Comparison of ENCODE assay signal across 29 mouse cellular contexts in the genomic region with DNA sequence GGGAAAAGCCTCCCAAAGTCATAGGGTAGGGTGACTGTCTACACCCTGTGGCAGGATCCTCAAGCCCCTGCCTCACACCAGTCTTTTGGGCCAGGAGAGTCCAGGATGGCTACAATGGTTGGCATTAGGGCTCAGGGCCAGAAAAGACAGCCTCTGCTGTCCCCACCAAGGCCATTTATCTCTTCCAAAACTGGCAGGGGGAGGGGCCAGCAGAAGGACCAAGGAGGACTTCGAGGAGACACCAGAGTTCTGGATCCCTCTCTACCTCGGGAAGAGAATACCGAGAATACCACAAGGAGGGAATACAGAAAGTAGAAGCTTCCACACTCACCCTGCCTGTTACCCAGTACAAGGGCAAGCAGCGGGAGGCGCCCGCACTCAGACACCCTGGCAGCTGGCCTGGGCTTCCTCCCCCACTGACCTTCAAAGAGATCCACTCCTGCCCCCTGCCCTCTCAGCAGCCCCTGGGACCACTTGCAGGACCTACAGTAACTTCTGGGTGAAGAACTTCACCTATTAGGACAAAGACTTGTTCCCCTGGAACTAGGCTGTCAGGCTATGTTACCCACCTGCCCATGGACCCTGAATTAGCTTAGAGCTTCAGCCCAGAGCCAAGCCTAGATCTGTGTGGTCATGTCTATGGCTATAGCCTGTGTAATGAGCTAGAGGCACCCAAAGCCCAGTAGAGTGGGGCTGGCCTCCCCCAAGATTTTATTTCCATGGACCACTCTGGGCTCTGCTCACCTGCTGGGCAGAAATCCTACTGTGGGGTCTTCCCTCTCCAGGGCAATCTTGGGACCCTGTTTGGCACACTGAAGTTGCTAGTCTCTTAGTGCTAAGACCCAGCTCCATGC. TPM values are rescaled to one million over a fixed set of nuclear protein-coding genes. Genes with fewer than 3 reads are reported as not detected.
A peak's percentile ranks its signal among the peaks of the same experiment; 100 is the strongest.
DNase-seq lines count a peak whose midpoint lies in the region; ATAC-seq and TF ChIP-seq lines count a peak whose summit lies in the region.
"Had no signal": no experiment of that assay in that cellular context is flagged by ENCODE, and none has a peak within 500 bp of the region (broad histone marks: within the 10 kb centered on the region; RNA-seq: fewer than 3 reads in every experiment).

No protein-coding gene starts in this region.

- DNase-seq in adrenal gland, postnatal 14 days, result peak; percentile 55
- no peak for DNase-seq in adrenal gland, postnatal 4 days (ENCODE audit: low spot score in 2 of 2)
- DNase-seq in heart, postnatal 10 days, result peak; percentile 22 to 33
- no peak for DNase-seq in heart, adult 8-10 months (ENCODE audit: low spot score)
- peak; percentile 77 for DNase-seq in midbrain, embryonic 11.5 days (ENCODE audit: low spot score, missing footprints)
- no peak for DNase-seq in midbrain, postnatal 0 days (ENCODE audit: low spot score)
- no peak for DNase-seq in spleen, postnatal 14 days (ENCODE audit: low spot score in 2 of 2)
- DNase-seq: adrenal gland, postnatal 25 days; cerebellum, adult 18-20 months; cerebellum, postnatal 25 days; gastrocnemius, adult 2 months; gastrocnemius, postnatal 36 days; kidney, adult 2 months; kidney, postnatal 36 days; thymus, adult 2 months had no signal

- H3K4me1 ChIP-seq in midbrain, embryonic 11.5 days (ENCODE audit: control insufficient read depth, insufficient read depth, low read length), result peaks cover 29% of the 10 kb centered on the region
- H3K4me1 ChIP-seq in midbrain, postnatal 0 days (ENCODE audit: insufficient read depth, low read length), result peaks cover 18% of the 10 kb centered on the region; the same call in 1 of the 2 replicates
- H3K4me1 ChIP-seq in limb, embryonic 15.5 days, result peaks cover 87% of the 10 kb centered on the region

- no peak for ATAC-seq in midbrain, embryonic 11.5 days (ENCODE audit: low FRiP score)
- ATAC-seq in midbrain, postnatal 0 days (ENCODE audit: low FRiP score), result no peak
- no peak for ATAC-seq in limb, embryonic 15.5 days (ENCODE audit: insufficient number of reproducible peaks, low FRiP score, low TSS enrichment, low read depth)
- ATAC-seq: forebrain, embryonic 16.5 days; intestine, embryonic 15.5 days had no signal

- WGBS in midbrain, embryonic 11.5 days, result 40% methylated on average over 6 of the region's 6 CpGs
- WGBS in midbrain, postnatal 0 days, result 58% methylated on average over 6 of the region's 6 CpGs
- 62% methylated on average over 6 of the region's 6 CpGs for WGBS in limb, embryonic 15.5 days

- no peak for TF ChIP-seq CTCF in midbrain, postnatal 0 days (IDR thresholded peaks at IDR 0.05)

- H3K4me3 ChIP-seq in midbrain, embryonic 11.5 days (ENCODE audit: low read depth, low read length), result no peak overlapping the region
- H3K4me3 ChIP-seq in midbrain, postnatal 0 days (ENCODE audit: low read depth, low read length), result no peak overlapping the region
- no peak overlapping the region for H3K4me3 ChIP-seq in limb, embryonic 15.5 days
- H3K4me3 ChIP-seq: gastrocnemius, adult 2 months; hindbrain, embryonic 15.5 days; intestine, embryonic 15.5 days; layer of hippocampus, adult 2 months; left cerebral cortex, adult 2 months; lung, embryonic 15.5 days; midbrain, embryonic 12.5 days; neural tube, embryonic 13.5 days; stomach, embryonic 15.5 days had no signal

- H3K27me3 ChIP-seq in midbrain, embryonic 11.5 days (ENCODE audit: control insufficient read depth, insufficient read depth, low read length), result peaks cover 75% of the 10 kb centered on the region
- peaks cover 63% of the 10 kb centered on the region for H3K27me3 ChIP-seq in midbrain, postnatal 0 days (ENCODE audit: insufficient read depth, low read length)
- peaks cover 30% of the 10 kb centered on the region for H3K27me3 ChIP-seq in limb, embryonic 15.5 days

- H3K36me3 ChIP-seq in midbrain, embryonic 11.5 days (ENCODE audit: control insufficient read depth, insufficient read depth, low read length), result no peaks in the 10 kb centered on the region
- no peaks in the 10 kb centered on the region for H3K36me3 ChIP-seq in midbrain, postnatal 0 days (ENCODE audit: insufficient read depth, low read length)
- H3K36me3 ChIP-seq in limb, embryonic 15.5 days, result peaks cover 17% of the 10 kb centered on the region; the same call in 1 of the 2 replicates
- H3K36me3 ChIP-seq: G1E; hindbrain, embryonic 15.5 days; intestine, embryonic 15.5 days; lung, embryonic 15.5 days; midbrain, embryonic 12.5 days; neural tube, embryonic 13.5 days; stomach, embryonic 15.5 days had no signal

- no peak overlapping the region for H3K9ac ChIP-seq in midbrain, embryonic 11.5 days (ENCODE audit: low read length)
- H3K9ac ChIP-seq in midbrain, postnatal 0 days (replicated peaks; ENCODE audit: low read length, poor library complexity, severe bottlenecking), result no peak overlapping the region
- no peak overlapping the region for H3K9ac ChIP-seq in limb, embryonic 15.5 days
- H3K9ac ChIP-seq: hindbrain, embryonic 15.5 days; intestine, embryonic 15.5 days; lung, embryonic 15.5 days; midbrain, embryonic 12.5 days; neural tube, embryonic 13.5 days; stomach, embryonic 15.5 days had no signal

- no peak overlapping the region for H3K27ac ChIP-seq in midbrain, embryonic 11.5 days (ENCODE audit: low read depth, low read length)
- H3K27ac ChIP-seq in midbrain, postnatal 0 days (ENCODE audit: low read depth, low read length), result no peak overlapping the region
- H3K27ac ChIP-seq in limb, embryonic 15.5 days, result peak overlapping the region; percentile 13; the same call in 1 of the 2 replicates
- H3K27ac ChIP-seq: gastrocnemius, adult 2 months; hindbrain, embryonic 15.5 days; intestine, embryonic 15.5 days; layer of hippocampus, adult 2 months; left cerebral cortex, adult 2 months; lung, embryonic 15.5 days; midbrain, embryonic 12.5 days; neural tube, embryonic 13.5 days; stomach, embryonic 15.5 days had no signal

- no peaks in the 10 kb centered on the region for H3K9me3 ChIP-seq in midbrain, embryonic 11.5 days (ENCODE audit: control insufficient read depth, low read length)
- no peaks in the 10 kb centered on the region for H3K9me3 ChIP-seq in midbrain, postnatal 0 days (ENCODE audit: low read length)
- H3K9me3 ChIP-seq in limb, embryonic 15.5 days, result no peaks in the 10 kb centered on the region
- H3K9me3 ChIP-seq: hindbrain, embryonic 15.5 days; intestine, embryonic 15.5 days; lung, embryonic 15.5 days; midbrain, embryonic 12.5 days; neural tube, embryonic 13.5 days; stomach, embryonic 15.5 days had no signal

- H3K4me2 ChIP-seq in midbrain, embryonic 11.5 days, result no peak overlapping the region
- no peak overlapping the region for H3K4me2 ChIP-seq in midbrain, postnatal 0 days (ENCODE audit: low read depth, low read length, poor library complexity, severe bottlenecking)
- 0 out of 2 replicates have a peak overlapping the region, but pooled peaks have one; percentile 8 for H3K4me2 ChIP-seq in limb, embryonic 15.5 days
- H3K4me2 ChIP-seq: heart, embryonic 11.5 days; intestine, embryonic 15.5 days; liver, embryonic 11.5 days; lung, embryonic 15.5 days; midbrain, embryonic 12.5 days; neural tube, embryonic 13.5 days; stomach, embryonic 15.5 days had no signal

- intact Hi-C loops in heart, postnatal 10 days (cut with DNase I), result no loop called here

RNA-seq across cellular contexts. Expression of a gene that starts 12.5 kb away (rescaled TPM):
- total RNA-seq in adrenal gland, postnatal 14 days (2021), result 3.3 and 4.2 TPM in 2 replicates
- total RNA-seq in adrenal gland, postnatal 4 days (2021), result 10 to 100 TPM; 18.7 to 21.0 TPM
- total RNA-seq in heart, postnatal 10 days (2021), result 1 to 10 TPM; 1.8 to 2.0 TPM
- total RNA-seq in heart, adult 8-10 months (2022), result 10 to 100 TPM in 3 of 4 experiments, 1 to 10 TPM in 1; 3.0 to 20.4 (median 14.1) TPM
- polyA plus RNA-seq in midbrain, embryonic 11.5 days (2014; fragmentation: Nextera tagmentation; extraction: Ambion mirVana), result 3.1 and 3.7 TPM in 2 replicates
- 19.7 and 36.7 TPM in 2 replicates for total RNA-seq in midbrain, postnatal 0 days (2014; rRNA removed)
- 6.4 and 6.7 TPM in 2 replicates for polyA plus RNA-seq in midbrain, postnatal 0 days (2015; fragmentation: Nextera tagmentation; extraction: Ambion mirVana)
- polyA plus RNA-seq in limb, embryonic 15.5 days (2015; fragmentation: Nextera tagmentation; extraction: Ambion mirVana), result 16.0 and 17.2 TPM in 2 replicates
- total RNA-seq: megakaryocyte, adult 5-6 weeks had no signal

Comparison
In these comparisons a context has a peak if more than half of its experiments do, and no peak if none do; other contexts are left out.
1. DNase-seq: peak in adrenal gland, postnatal 14 days (single experiment), heart, postnatal 10 days (2 of 2) and midbrain, embryonic 11.5 days (single experiment); none in adrenal gland, postnatal 4 days (0 of 2), heart, adult 8-10 months (single experiment), midbrain, postnatal 0 days (single experiment) and spleen, postnatal 14 days (0 of 2).